ENCODE assay signal across 8 mouse cellular contexts in genomic region chr6:145047445-145047857, GRCm38 (mm10). TPM values are rescaled to one million over a fixed set of nuclear protein-coding genes. Genes with fewer than 3 reads are reported as not detected.
DNase-seq lines count a peak whose midpoint lies in the region; ATAC-seq lines count a peak whose summit lies in the region.

No protein-coding gene starts in this region.

- no peaks in the 10 kb centered on the region for H3K9me3 ChIP-seq in kidney, embryonic 14.5 days (ENCODE audit: control insufficient read depth, low read length)
- H3K9me3 ChIP-seq in limb, embryonic 10.5 days (replicated peaks): no peaks in the 10 kb centered on the region

- ATAC-seq in kidney, embryonic 14.5 days (ENCODE audit: low FRiP score, low TSS enrichment): no peak

- 0 out of 2 replicates have a peak, but pooled peaks cover 5% of the 10 kb centered on the region for H3K4me1 ChIP-seq in kidney, embryonic 14.5 days (ENCODE audit: control insufficient read depth, insufficient read depth, low read length)
- H3K4me1 ChIP-seq in limb, embryonic 10.5 days: peaks cover 40% of the 10 kb centered on the region

- no peak overlapping the region for H3K27ac ChIP-seq in kidney, embryonic 14.5 days (ENCODE audit: low read depth, low read length)
- peak overlapping the region; percentile 77 for H3K27ac ChIP-seq in limb, embryonic 10.5 days

- 33% methylated on average over 15 of the region's 15 CpGs for WGBS in kidney, embryonic 14.5 days
- 46% methylated on average over 15 of the region's 15 CpGs for WGBS in limb, embryonic 10.5 days

- no peaks in the 10 kb centered on the region for H3K36me3 ChIP-seq in kidney, embryonic 14.5 days (ENCODE audit: control insufficient read depth, insufficient read depth, low read length)
- 0 out of 2 replicates have a peak, but pooled peaks cover 3% of the 10 kb centered on the region for H3K36me3 ChIP-seq in limb, embryonic 10.5 days

- peak overlapping the region; percentile 46 for H3K4me3 ChIP-seq in kidney, embryonic 14.5 days (ENCODE audit: low read length)
- H3K4me3 ChIP-seq in limb, embryonic 10.5 days: peak overlapping the region; percentile 64

- peak overlapping the region; percentile 98 for H3K4me2 ChIP-seq in kidney, embryonic 14.5 days (replicated peaks; ENCODE audit: low read depth, low read length)

- intact Hi-C loops in heart, postnatal 10 days (cut with DNase I): no loop called here

- no peak overlapping the region; the same call in 1 of the 2 replicates for H3K9ac ChIP-seq in kidney, embryonic 14.5 days (ENCODE audit: low read depth, low read length)

- peaks cover 4% of the 10 kb centered on the region for H3K27me3 ChIP-seq in kidney, embryonic 14.5 days (ENCODE audit: control insufficient read depth, insufficient read depth, low read length)
- H3K27me3 ChIP-seq in limb, embryonic 10.5 days (ENCODE audit: low read depth, poor library complexity, severe bottlenecking): peaks cover 13% of the 10 kb centered on the region; the same call in 1 of the 2 replicates

- DNase-seq in kidney, adult 8-10 months: no peak
- DNase-seq in embryo, embryonic 11 days: peak; percentile 84
- peak; percentile 13 to 26 for DNase-seq in heart, postnatal 10 days
- peak; percentile 56 for DNase-seq in limb, embryonic 10.5 days (ENCODE audit: low spot score)
- peak; percentile 90 for DNase-seq in retina, postnatal 1 day
- DNase-seq in urinary bladder, adult 18-20 months (ENCODE audit: low spot score in 2 of 2): no peak
- no peak for DNase-seq in adrenal gland, adult (ENCODE audit: inconsistent age in 2 of 2, low spot score in 1 of 2)

RNA-seq across cellular contexts. Expression of gene Bcat1, which starts 28.5 kb away (rescaled TPM):
- 6.5 and 8.6 TPM in 2 replicates for polyA plus RNA-seq in kidney, embryonic 14.5 days (2014; fragmentation: Nextera tagmentation; extraction: Ambion mirVana)
- total RNA-seq in heart, postnatal 10 days (2021): 1 to 10 TPM; 3.0 to 4.0 TPM
- 66.0 and 103 TPM in 2 replicates for polyA plus RNA-seq in limb, embryonic 10.5 days (2016; fragmentation: Nextera tagmentation; extraction: Ambion mirVana)

Comparison
In these comparisons a context has a peak if more than half of its experiments do, and no peak if none do; other contexts are left out.
1. DNase-seq: peak in embryo, embryonic 11 days (single experiment), heart, postnatal 10 days (2 of 2), limb, embryonic 10.5 days (single experiment) and retina, postnatal 1 day (single experiment); none in kidney, adult 8-10 months (0 of 2), urinary bladder, adult 18-20 months (0 of 2) and adrenal gland, adult (0 of 2).